Mouse (Mus musculus) thymus, adult 2 months (tissue): Measurements from ENCODE around the gene Agpat3. TPM values are rescaled to one million over a fixed set of nuclear protein-coding genes. Genes with fewer than 3 reads are reported as not detected.

Experiments used
- DNase-seq: peaks from one replicate; pipeline ENCODE4 v3.0.0; 2021
- H3K27ac ChIP-seq: fragments of 200-500 bp; 2 replicates; pipeline ENCODE4 v1.5.1; 2012; ENCODE audit warnings: low read length, control low read depth; ENCODE audit not compliant: control insufficient read depth, insufficient read depth
- H3K27me3 ChIP-seq: fragments of 200-500 bp; 2 replicates; pipeline ENCODE4 v1.6.1; 2012; ENCODE audit warnings: mild to moderate bottlenecking, low read length, moderate library complexity, mixed read lengths; ENCODE audit not compliant: control insufficient read depth, insufficient read depth
- H3K36me3 ChIP-seq: fragments of 200-500 bp; 2 replicates; pipeline ENCODE4 v1.6.1; 2012; ENCODE audit warnings: mild to moderate bottlenecking, low read length, moderate library complexity; ENCODE audit not compliant: control insufficient read depth, insufficient read depth
- H3K4me1 ChIP-seq: fragments of 200-500 bp; replicated peaks from 2 replicates; pipeline ENCODE4 v1.6.1; 2012; ENCODE audit warnings: low read length; ENCODE audit not compliant: control insufficient read depth, insufficient read depth
- H3K4me3 ChIP-seq: fragments of 200-500 bp; 2 replicates; pipeline ENCODE4 v1.5.1; 2012; ENCODE audit warnings: mild to moderate bottlenecking, low read length, control low read depth, moderate library complexity; ENCODE audit not compliant: control insufficient read depth, insufficient read depth
- CTCF ChIP-seq: fragments of 200-500 bp; IDR thresholded peaks from 2 replicates; pipeline ENCODE4 v1.5.1; 2012; ENCODE audit warnings: mild to moderate bottlenecking, control low read depth, low read length, moderate library complexity, borderline replicate concordance; ENCODE audit not compliant: control insufficient read depth, poor library complexity, insufficient read depth; ENCODE audit errors: extremely low read depth
- POLR2A ChIP-seq: fragments of 200-500 bp; IDR thresholded peaks from 2 replicates; pipeline ENCODE4 v1.6.1; 2012; ENCODE audit warnings: mild to moderate bottlenecking, low read length, control low read depth, moderate library complexity; ENCODE audit not compliant: control insufficient read depth, poor library complexity, insufficient read depth; ENCODE audit errors: extremely low read depth
- WGBS: fragments of 180-500 bp; shearing (Covaris S2); methylation state at CpG from one replicate; pipeline ENCODE4 v1.1.7; 2018; 5-methylcytosine and 5-hydroxymethylcytosine counted together
- polyA plus RNA-seq: library from polyadenylated mRNA; depleted of rRNA; stranded (reverse); fragments of >200 nt; gene quantifications from 2 replicates; pipeline ENCODE4 v1.2.3, GENCODE M21; 2012

Gene Agpat3
- polyA plus RNA-seq, 1 experiment = 423 TPM

DNA sequence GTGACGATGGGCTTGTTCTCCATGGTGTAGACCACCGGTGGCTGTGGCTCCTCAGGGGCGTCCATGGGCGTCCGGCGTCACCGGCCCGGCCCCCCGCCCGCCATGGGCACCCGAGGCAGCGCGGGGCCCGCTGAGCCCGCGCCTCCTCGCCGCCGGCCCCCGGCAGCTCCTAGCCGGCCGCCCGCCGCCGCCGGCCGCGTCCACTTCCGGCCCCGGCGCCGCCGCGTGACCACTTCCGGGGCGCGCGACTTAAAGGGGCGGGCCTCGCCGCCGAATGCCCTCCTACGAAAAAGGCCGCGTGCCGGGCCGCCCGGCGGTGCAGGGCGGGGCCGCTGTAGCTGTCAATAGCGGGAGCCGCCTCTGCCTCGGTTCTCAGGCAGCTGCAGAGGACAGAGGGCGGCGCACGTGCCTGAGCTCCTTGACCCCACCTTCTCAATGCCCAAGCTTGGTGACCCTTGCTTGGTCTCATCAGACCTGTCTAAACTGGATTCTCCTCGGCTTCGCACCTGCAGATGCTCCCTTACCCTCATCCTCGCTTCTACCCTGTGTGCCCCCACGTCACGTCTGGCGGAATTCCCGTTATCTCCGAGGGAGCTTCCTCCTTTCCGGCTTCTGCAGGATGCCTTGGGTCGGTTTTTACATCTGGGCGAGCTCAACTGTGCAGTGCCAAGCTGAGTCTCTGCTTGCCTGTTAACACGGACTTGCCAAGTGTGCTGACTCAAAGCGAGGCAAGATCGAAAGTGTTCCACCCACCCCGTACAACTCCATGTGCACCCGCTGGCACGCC is 107.7 kb downstream of the Agpat3 start, which contains the start of gene Trappc10:
Trappc10 (minus strand) TSS at position 204 of the 787 bp plus-strand sequence.
- DNase-seq = peak; percentile 85
- TF ChIP-seq CTCF (no peak), POLR2A (no peak)
- under 1% methylated on average over 74 of the region's 74 CpGs for WGBS
- H3K4me1 ChIP-seq = peaks cover 22% of the 10 kb centered on the region
- no peaks in the 10 kb centered on the region for H3K36me3 ChIP-seq
- H3K4me3 ChIP-seq = peak within 1 kb of the TSS; percentile 63
- H3K27ac ChIP-seq = 0 out of 2 replicates have a peak within 1 kb of the TSS, but pooled peaks have one; percentile 17
- no peaks in the 10 kb centered on the region for H3K27me3 ChIP-seq

GRCm38 (mm10) chr10:78244058-78244437 is 108.2 kb downstream of the Agpat3 start:
- peak overlapping the region; percentile 63 for H3K4me3 ChIP-seq
- H3K27me3 ChIP-seq = no peaks in the 10 kb centered on the region
- peak; percentile 50 for DNase-seq
- no peak overlapping the region for H3K27ac ChIP-seq
- peaks cover 19% of the 10 kb centered on the region for H3K4me1 ChIP-seq
- under 1% methylated on average over 33 of the region's 33 CpGs for WGBS
- no peaks in the 10 kb centered on the region for H3K36me3 ChIP-seq
- TF ChIP-seq CTCF (no peak), POLR2A (no peak)

- 98% methylated on average over 6 of the region's 6 CpGs for WGBS
- no peak overlapping the region for H3K27ac ChIP-seq
- no peak overlapping the region for H3K4me3 ChIP-seq
- no peak for DNase-seq
- H3K36me3 ChIP-seq = no peaks in the 10 kb centered on the region
- peaks cover 24% of the 10 kb centered on the region for H3K4me1 ChIP-seq
- no peaks in the 10 kb centered on the region for H3K27me3 ChIP-seq
- TF ChIP-seq POLR2A (no peak), CTCF (no peak)
These were observed 113.4 kb downstream of the Agpat3 start for GRCm38 (mm10) chr10:78238926-78239325.

- no peaks in the 10 kb centered on the region for H3K27me3 ChIP-seq
- WGBS = 96% methylated on average over 5 of the region's 5 CpGs
- H3K4me1 ChIP-seq = peaks cover 23% of the 10 kb centered on the region
- no peak overlapping the region for H3K27ac ChIP-seq
- H3K36me3 ChIP-seq = no peaks in the 10 kb centered on the region
- H3K4me3 ChIP-seq = no peak overlapping the region
- no peak for DNase-seq
- TF ChIP-seq POLR2A (no peak), CTCF (no peak)
These were observed 114.0 kb downstream of the Agpat3 start for GRCm38 (mm10) chr10:78238297-78238696.

DNA sequence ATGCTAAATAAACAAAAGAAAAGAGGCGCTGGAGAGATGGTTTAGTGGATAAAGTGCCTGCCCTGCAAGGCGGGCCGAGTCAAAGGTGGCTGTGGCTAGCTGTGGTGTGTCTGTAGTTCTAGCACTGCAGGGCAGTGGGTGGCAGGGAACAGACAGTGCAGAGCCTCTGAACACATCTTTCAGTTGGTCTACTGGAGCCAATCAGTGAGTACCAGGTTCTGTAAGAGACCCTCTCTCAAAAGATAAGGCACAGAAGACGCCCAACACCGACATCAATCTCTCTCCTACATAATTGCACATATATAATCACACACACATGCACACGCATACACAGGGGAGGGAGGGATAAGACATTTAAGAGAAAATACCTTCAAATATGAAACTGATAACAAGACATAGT is 114.5 kb downstream of the Agpat3 start:
- no peak for DNase-seq
- peaks cover 23% of the 10 kb centered on the region for H3K4me1 ChIP-seq
- WGBS = 83% methylated on average over 6 of the region's 6 CpGs
- no peaks in the 10 kb centered on the region for H3K36me3 ChIP-seq
- TF ChIP-seq CTCF = no peak
- no peak for TF ChIP-seq POLR2A
- H3K4me3 ChIP-seq = no peak overlapping the region
- no peaks in the 10 kb centered on the region for H3K27me3 ChIP-seq
- no peak overlapping the region for H3K27ac ChIP-seq

- Histone ChIP-seq H3K27me3 (no peaks in the 10 kb centered on the region), H3K4me3 (no peak overlapping the region), H3K36me3 (no peaks in the 10 kb centered on the region), H3K27ac (no peak overlapping the region), H3K4me1 (peaks cover 28% of the 10 kb centered on the region)
- no peak for TF ChIP-seq POLR2A
- no peak for TF ChIP-seq CTCF
- DNase-seq = no peak
- WGBS = 57% methylated on average over 8 of the region's 8 CpGs
These were observed 115.2 kb downstream of the Agpat3 start for GRCm38 (mm10) chr10:78236885-78237629.

DNA sequence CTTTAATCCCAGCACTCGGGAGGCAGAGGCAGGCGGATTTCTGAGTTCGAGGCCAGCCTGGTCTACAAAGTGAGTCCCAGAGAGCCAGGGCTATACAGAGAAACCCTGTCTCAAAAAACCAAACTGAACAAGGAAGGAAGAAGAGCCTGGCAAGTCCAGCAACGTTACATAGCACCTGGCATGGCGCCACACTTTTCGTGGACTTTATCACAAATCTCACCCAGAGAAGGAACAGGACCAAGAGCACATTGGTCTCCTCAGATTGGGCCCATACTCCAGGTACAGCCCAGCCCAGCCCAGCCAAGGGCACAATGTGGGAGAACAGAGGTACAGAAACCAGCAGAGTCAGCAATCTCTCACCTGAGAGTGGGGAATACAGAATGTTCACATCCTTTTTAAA is 118.5 kb downstream of the Agpat3 start:
- H3K4me1 ChIP-seq = peaks cover 34% of the 10 kb centered on the region
- no peak for DNase-seq
- peaks cover 9% of the 10 kb centered on the region for H3K36me3 ChIP-seq
- no peak overlapping the region for H3K27ac ChIP-seq
- no peak for TF ChIP-seq CTCF
- no peak for TF ChIP-seq POLR2A
- 69% methylated on average over 6 of the region's 6 CpGs for WGBS
- H3K4me3 ChIP-seq = no peak overlapping the region
- no peaks in the 10 kb centered on the region for H3K27me3 ChIP-seq
